Mouse (Mus musculus) heart, adult 2 months (tissue): ENCODE measurements around the gene Ehd4. TPM values are rescaled to one million over a fixed set of nuclear protein-coding genes. Genes with fewer than 3 reads are reported as not detected.

ENCODE experiments used
- DNase-seq, 2 experiments: peaks; one replicate each; pipeline ENCODE4 v3.0.0; 2021
- H3K27ac ChIP-seq: fragments of 200-600 bp; 2 replicates; pipeline ENCODE4 v1.8.1; 2022
- H3K27me3 ChIP-seq: fragments of 200-500 bp; 2 replicates; pipeline ENCODE4 v1.6.1; 2012; ENCODE audit warnings: mild to moderate bottlenecking, low read length, inconsistent platforms, mixed read lengths; ENCODE audit not compliant: control insufficient read depth, insufficient read depth
- H3K36me3 ChIP-seq: fragments of 200-500 bp; 2 replicates; pipeline ENCODE4 v1.6.1; 2012; ENCODE audit warnings: low read length, inconsistent platforms; ENCODE audit not compliant: control insufficient read depth, insufficient read depth
- H3K4me1 ChIP-seq: fragments of 200-500 bp; 2 replicates; pipeline ENCODE4 v1.6.1; 2011; ENCODE audit warnings: low read length; ENCODE audit not compliant: control insufficient read depth, insufficient read depth
- H3K4me3 ChIP-seq: fragments of 200-600 bp; 2 replicates; pipeline ENCODE4 v1.8.1; 2022
- H3K79me2 ChIP-seq: fragments of 200-500 bp; replicated peaks from 2 replicates; pipeline ENCODE4 v1.6.1; 2012; ENCODE audit warnings: mild to moderate bottlenecking, inconsistent platforms, low read length, moderate library complexity, mixed read lengths; ENCODE audit not compliant: control insufficient read depth, insufficient read depth
- H3K9ac ChIP-seq: fragments of 200-500 bp; 2 replicates; pipeline ENCODE4 v1.6.1; 2012; ENCODE audit warnings: low read depth, mild to moderate bottlenecking, control low read depth, inconsistent platforms, low read length, mixed read lengths
- CTCF ChIP-seq: fragments of 200-600 bp; IDR thresholded peaks from 2 replicates; pipeline ENCODE4 v1.8.1; 2022; ENCODE audit warnings: antibody characterized with exemption, mild to moderate bottlenecking, moderate library complexity
- EP300 ChIP-seq: fragments of 200-500 bp; IDR thresholded peaks from 2 replicates; pipeline ENCODE4 v1.6.1; 2011; ENCODE audit warnings: low read depth, low read length, control low read depth; ENCODE audit not compliant: insufficient read depth
- POLR2A ChIP-seq: fragments of 200-500 bp; IDR thresholded peaks from 2 replicates; pipeline ENCODE4 v1.6.1; 2011; ENCODE audit warnings: mild to moderate bottlenecking, low read depth, low read length, control low read depth; ENCODE audit not compliant: insufficient read depth
- WGBS: fragments of 180-500 bp; shearing (Covaris S2); methylation state at CpG from one replicate; pipeline ENCODE4 v1.1.7; 2018; 5-methylcytosine and 5-hydroxymethylcytosine counted together
- intact Hi-C: fragments of 180-260 bp; cut with DNase I; formaldehyde crosslinking; loops from one replicate; pipeline ENCODE4 v1.15.1; 2025
- polyA plus RNA-seq: library from polyadenylated mRNA; depleted of rRNA; stranded (reverse); fragments of >200 nt; gene quantifications from 2 replicates; pipeline ENCODE4 v1.2.3, GENCODE M21; 2012
- total RNA-seq, 2 experiments: library from RNA; stranded (reverse); gene quantifications; 2 replicates each; pipeline ENCODE4 v1.2.3; 2021

Ehd4 gene
- total and polyA plus RNA-seq, 3 experiments, result 213 to 373 (median 330) TPM

- Histone ChIP-seq H3K27ac (no peak overlapping the region), H3K4me1 (peaks cover 11% of the 10 kb centered on the region), H3K27me3 (no peaks in the 10 kb centered on the region), H3K36me3 (no peaks in the 10 kb centered on the region), H3K4me3 (no peak overlapping the region), H3K9ac (no peak overlapping the region), H3K79me2 (no peaks in the 10 kb centered on the region)
- no peak for DNase-seq
- TF ChIP-seq EP300 (no peak), POLR2A (no peak)
- whole genome bisulfite sequencing, result 82% methylated on average over 3 of the region's 3 CpGs
- intact Hi-C loops, result no loop called here
These were observed 94.9 kb downstream of the Ehd4 start for GRCm38 (mm10) chr2:120059466-120059865.

DNA sequence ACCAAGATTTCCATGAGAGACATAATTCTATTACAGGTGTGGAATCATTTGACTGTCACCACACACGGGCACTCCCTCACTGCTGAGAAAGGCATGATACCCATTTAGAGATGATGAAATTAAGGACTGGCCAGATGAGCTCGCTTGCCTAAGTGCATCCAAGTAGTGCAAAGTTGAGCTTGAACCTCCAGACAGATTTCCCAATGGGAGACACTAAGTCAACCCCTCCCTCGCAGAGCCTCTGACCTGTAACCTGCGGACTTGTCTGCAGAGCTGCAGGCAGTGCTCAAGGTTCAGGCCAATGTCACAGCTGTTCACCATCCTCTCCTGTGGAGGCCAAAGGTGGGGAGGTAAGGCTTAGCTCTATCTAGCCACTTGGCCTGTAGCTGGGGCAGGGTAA, 95.6 kb downstream of the Ehd4 start:
- H3K9ac ChIP-seq, result no peak overlapping the region
- H3K36me3 ChIP-seq, result no peaks in the 10 kb centered on the region
- H3K4me3 ChIP-seq, result no peak overlapping the region
- H3K27ac ChIP-seq, result no peak overlapping the region
- H3K4me1 ChIP-seq, result peaks cover 13% of the 10 kb centered on the region
- TF ChIP-seq EP300, result no peak
- TF ChIP-seq CTCF, result no peak
- no peak for TF ChIP-seq POLR2A
- intact Hi-C loops, result no loop called here
- no peaks in the 10 kb centered on the region for H3K79me2 ChIP-seq
- H3K27me3 ChIP-seq, result no peaks in the 10 kb centered on the region
- 83% methylated on average over 4 of the region's 4 CpGs for WGBS
- DNase-seq, result no peak

DNA sequence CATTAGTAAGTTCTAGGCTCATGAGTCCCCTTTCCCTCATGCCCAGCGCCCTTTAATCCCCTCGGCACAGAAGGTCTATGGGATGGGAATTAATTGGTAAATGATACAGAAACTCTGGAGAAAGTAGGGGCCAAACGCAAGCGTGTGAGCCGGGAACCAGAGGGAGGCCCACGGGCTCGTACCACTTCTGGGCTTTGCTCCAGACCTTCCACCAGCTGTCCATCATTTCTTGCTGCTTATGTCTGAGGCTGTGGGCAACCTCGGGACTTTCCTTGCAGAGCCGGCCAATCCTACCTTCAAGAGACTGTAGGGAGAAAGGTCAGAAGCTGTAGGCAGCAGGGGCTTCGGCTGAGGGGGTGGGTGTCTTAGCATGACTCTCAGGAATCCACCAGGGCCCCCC, 98.5 kb downstream of the Ehd4 start:
- Histone ChIP-seq H3K79me2 (no peaks in the 10 kb centered on the region), H3K27ac (no peak overlapping the region; the same call in 1 of the 2 replicates), H3K36me3 (no peaks in the 10 kb centered on the region), H3K9ac (no peak overlapping the region; the same call in 1 of the 2 replicates), H3K4me1 (peaks cover 13% of the 10 kb centered on the region), H3K4me3 (no peak overlapping the region), H3K27me3 (no peaks in the 10 kb centered on the region)
- TF ChIP-seq CTCF (no peak), EP300 (no peak), POLR2A (no peak)
- DNase-seq, result no peak
- intact Hi-C loops, result no loop called here
- WGBS, result 74% methylated on average over 10 of the region's 10 CpGs

DNA sequence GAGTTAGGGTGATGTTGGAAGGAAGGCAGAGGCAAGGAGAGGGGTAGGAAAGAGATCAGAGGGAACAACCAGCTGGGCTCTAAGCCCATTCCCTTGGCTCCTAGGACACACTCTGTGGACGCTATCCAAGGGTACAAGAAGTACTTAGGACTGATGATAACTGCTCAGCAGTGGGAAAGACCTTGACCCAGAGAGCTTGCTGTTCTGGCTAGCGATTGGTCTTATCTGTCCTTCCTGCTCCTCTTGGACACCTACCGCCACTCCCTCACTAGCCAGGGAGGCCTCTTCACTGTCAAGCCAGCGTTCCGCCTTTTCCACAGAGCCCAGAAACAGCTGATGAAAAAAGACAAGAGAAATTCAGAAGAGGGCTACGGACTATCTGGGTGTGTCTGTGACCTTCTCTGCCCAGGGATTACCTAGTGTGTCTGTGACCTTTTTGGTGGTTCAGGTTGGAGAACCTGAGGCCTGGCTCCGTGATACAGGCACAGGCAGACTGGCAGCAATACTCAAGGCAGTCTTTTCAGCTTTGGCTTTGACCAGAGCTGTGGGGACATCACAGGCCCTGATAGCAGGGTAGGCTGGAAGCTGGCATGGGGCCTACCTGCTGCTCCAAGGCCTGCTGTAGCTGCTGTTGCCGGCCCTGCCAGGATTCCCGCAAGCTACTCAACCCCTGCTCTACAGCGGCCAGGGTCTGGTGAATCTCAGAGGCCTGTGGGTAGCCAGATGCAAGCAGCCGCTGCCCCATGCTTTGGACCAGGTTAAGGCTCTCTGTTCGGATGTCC, 99.4 kb downstream of the Ehd4 start:
- peak overlapping the region; percentile 70 for H3K27ac ChIP-seq
- WGBS, result 54% methylated on average over 12 of the region's 12 CpGs

DNA sequence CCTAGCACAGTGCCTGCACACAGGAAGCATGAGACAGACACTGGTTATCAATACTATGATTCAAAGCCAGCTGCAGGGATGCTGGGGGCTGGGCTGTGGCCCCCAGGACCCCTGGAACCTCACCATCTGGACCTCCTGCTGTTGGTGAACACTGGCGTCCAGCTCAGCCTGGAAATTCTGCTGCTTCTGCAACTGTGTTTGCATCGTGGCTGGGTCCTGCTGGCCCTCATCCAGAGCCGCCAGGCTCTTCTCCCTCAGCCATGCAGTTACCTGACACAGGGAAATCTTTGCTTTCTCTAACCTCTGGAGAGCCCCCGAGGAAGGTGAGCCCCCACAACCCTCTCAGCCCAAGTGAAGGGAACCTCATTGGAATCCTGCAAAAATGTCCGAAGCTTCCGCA, 103.0 kb downstream of the Ehd4 start:
- DNase-seq, result no peak
- H3K27ac ChIP-seq, result no peak overlapping the region
- H3K9ac ChIP-seq, result no peak overlapping the region
- no peaks in the 10 kb centered on the region for H3K27me3 ChIP-seq
- H3K79me2 ChIP-seq, result no peaks in the 10 kb centered on the region
- H3K36me3 ChIP-seq, result no peaks in the 10 kb centered on the region
- peaks cover 11% of the 10 kb centered on the region for H3K4me1 ChIP-seq
- TF ChIP-seq EP300 (no peak), CTCF (no peak), POLR2A (no peak)
- no peak overlapping the region for H3K4me3 ChIP-seq
- intact Hi-C loops, result no loop called here
- 53% methylated on average over 6 of the region's 6 CpGs for WGBS

More for the DNA sequence above, 99.4 kb downstream of the Ehd4 start:
- Histone ChIP-seq H3K4me1 (peaks cover 11% of the 10 kb centered on the region), H3K36me3 (no peaks in the 10 kb centered on the region), H3K9ac (peak overlapping the region; percentile 27; the same call in 1 of the 2 replicates), H3K27me3 (no peaks in the 10 kb centered on the region), H3K4me3 (no peak overlapping the region), H3K79me2 (no peaks in the 10 kb centered on the region)
- TF ChIP-seq POLR2A (0 out of 2 replicates have a peak, but pooled peaks have one; percentile 27), CTCF (no peak), EP300 (peak; percentile 87)
- intact Hi-C loops, result no loop called here
- DNase-seq, result peak; percentile 44 to 67

GRCm38 (mm10) chr2:120049632-120050274, 104.7 kb downstream of the Ehd4 start:
- H3K79me2 ChIP-seq, result no peaks in the 10 kb centered on the region
- TF ChIP-seq CTCF (peak; percentile 75), EP300 (no peak), POLR2A (no peak)
- no peak overlapping the region for H3K27ac ChIP-seq
- no peaks in the 10 kb centered on the region for H3K36me3 ChIP-seq
- intact Hi-C loops, result no loop called here
- peak; percentile 48 to 62 for DNase-seq
- peaks cover 2% of the 10 kb centered on the region; the same call in 1 of the 2 replicates for H3K4me1 ChIP-seq
- no peaks in the 10 kb centered on the region for H3K27me3 ChIP-seq
- H3K9ac ChIP-seq, result no peak overlapping the region
- 60% methylated on average over 10 of the region's 10 CpGs for WGBS
- H3K4me3 ChIP-seq, result no peak overlapping the region
